Mouse (Mus musculus) lung, postnatal 0 days (tissue): ENCODE measurements at regions not wholly inside any gene's neighbourhood (a gene's known extent, or its start where the extent isn't known, plus 50 kb on each side); places are given as distances from the start of the nearest gene placed in this dataset.

Experiments
- ATAC-seq: fragments of 200-750 bp; cut with Nextera tagmentation; 2 replicates; pipeline ENCODE4 v1.8.0; 2017; ENCODE audit warnings: moderate library complexity
- DNase-seq: peaks from one replicate; pipeline ENCODE4 v3.0.0-alpha.2; 2016; ENCODE audit warnings: low spot score
- H3K27ac ChIP-seq: fragments of 300-500 bp; sonication (generic); 2 replicates; pipeline ENCODE4 v1.5.1; 2014; ENCODE audit warnings: antibody characterized with exemption, mild to moderate bottlenecking, low read length, mixed read lengths
- H3K27me3 ChIP-seq: fragments of 300-500 bp; sonication (generic); replicated peaks from 2 replicates; pipeline ENCODE4 v1.6.1; 2014; ENCODE audit warnings: low read length, mixed read lengths; ENCODE audit not compliant: insufficient read depth
- H3K36me3 ChIP-seq: fragments of 300-500 bp; sonication (generic); 2 replicates; pipeline ENCODE4 v1.6.1; 2014; ENCODE audit warnings: low read length, mixed read lengths; ENCODE audit not compliant: insufficient read depth
- H3K4me1 ChIP-seq: fragments of 300-500 bp; sonication (generic); 2 replicates; pipeline ENCODE4 v1.6.1; 2014; ENCODE audit warnings: antibody characterized with exemption, low read depth, low read length, mixed read lengths; ENCODE audit not compliant: insufficient read depth
- H3K4me2 ChIP-seq: fragments of 300-500 bp; sonication (generic); replicated peaks from 2 replicates; pipeline ENCODE4 v1.6.1; 2014; ENCODE audit warnings: low read depth, mild to moderate bottlenecking, low read length, moderate library complexity, mixed read lengths
- H3K4me3 ChIP-seq: fragments of 300-500 bp; sonication (generic); 2 replicates; pipeline ENCODE4 v1.5.1; 2014; ENCODE audit warnings: low read depth, low read length
- H3K9ac ChIP-seq: fragments of 300-500 bp; sonication (generic); replicated peaks from 2 replicates; pipeline ENCODE4 v1.6.1; 2014; ENCODE audit warnings: low read depth, mild to moderate bottlenecking
- H3K9me3 ChIP-seq: fragments of 300-500 bp; sonication (generic); 2 replicates; pipeline ENCODE4 v1.6.1; 2016; ENCODE audit warnings: low read length, mixed read lengths
- CTCF ChIP-seq: IDR thresholded peaks from 2 replicates; pipeline ENCODE4 v1.5.1; 2016; ENCODE audit warnings: antibody characterized with exemption, mild to moderate bottlenecking
- EP300 ChIP-seq: IDR thresholded peaks from 2 replicates; pipeline ENCODE4 v1.6.1; 2016; ENCODE audit warnings: antibody characterized with exemption, mild to moderate bottlenecking, control low read depth
- WGBS: fragments of 180-500 bp; shearing (Covaris S2); extraction: QIAGEN DNeasy Blood & Tissue Kit; methylation state at CpG from one replicate; pipeline ENCODE4 v1.1.7; 2014; 5-methylcytosine and 5-hydroxymethylcytosine counted together

DNA sequence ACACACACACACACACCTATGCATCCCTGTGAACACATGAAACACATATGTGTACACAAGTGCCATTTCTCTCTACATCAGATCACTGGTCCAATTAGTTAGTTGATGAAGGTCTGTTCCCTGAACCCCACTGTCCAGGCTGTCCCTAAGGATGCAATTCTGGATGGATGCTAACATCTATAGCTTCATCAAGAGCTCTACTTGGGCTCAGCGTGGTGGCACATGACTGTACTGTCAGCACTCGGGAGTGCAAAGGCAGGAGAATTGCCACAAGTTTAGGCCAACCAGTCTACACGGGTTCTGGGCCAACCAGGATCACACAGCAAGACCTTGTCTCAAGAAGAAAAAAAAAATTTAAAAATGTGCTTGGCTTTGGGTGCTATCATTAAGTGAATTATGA, 55.9 kb upstream of the 1110032F04Rik start:
- TF ChIP-seq CTCF (no peak), EP300 (no peak)
- Histone ChIP-seq H3K9me3 (no peaks in the 10 kb centered on the region), H3K9ac (no peak overlapping the region), H3K4me3 (no peak overlapping the region), H3K4me1 (no peaks in the 10 kb centered on the region), H3K36me3 (no peaks in the 10 kb centered on the region), H3K4me2 (no peak overlapping the region), H3K27ac (no peak overlapping the region), H3K27me3 (no peaks in the 10 kb centered on the region)
- DNase-seq (no peak), ATAC-seq (no peak)
- 74% methylated on average over 3 of the region's 3 CpGs for WGBS

DNA sequence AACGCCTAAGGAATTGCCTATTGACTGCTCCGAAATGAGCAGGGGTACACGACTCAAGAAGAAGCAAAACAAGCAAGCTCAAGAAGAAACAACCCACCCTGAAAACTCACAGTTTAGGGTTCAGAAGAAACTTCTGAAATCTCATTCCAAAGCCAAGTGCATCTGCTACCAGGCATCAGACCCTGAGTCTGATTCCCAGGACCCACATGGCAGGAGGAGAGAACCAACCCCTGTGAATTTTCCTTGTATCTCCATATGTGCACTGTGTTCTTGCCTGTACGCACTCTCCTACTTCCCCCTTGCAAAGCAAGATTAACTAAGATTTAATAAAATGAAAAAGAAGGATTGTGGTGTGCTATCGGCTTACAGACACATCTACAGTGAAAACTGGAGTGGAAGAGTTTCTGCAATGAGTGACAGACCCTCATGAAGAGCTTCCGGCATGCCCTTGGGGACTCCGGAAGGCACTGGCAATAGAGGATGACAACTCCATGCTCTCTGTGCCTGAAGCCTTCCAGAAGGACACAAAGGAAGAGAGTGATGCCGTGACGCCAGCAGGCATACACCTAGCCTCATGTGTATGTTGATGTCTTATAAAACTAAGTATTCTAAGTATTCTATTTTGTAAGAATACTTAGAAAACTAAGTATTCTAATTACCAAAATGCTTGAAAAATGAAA, 55.2 kb upstream of the 1110032F04Rik start:
- H3K27ac ChIP-seq: no peak overlapping the region
- no peak for ATAC-seq
- H3K9ac ChIP-seq: no peak overlapping the region
- no peak overlapping the region for H3K4me2 ChIP-seq
- no peaks in the 10 kb centered on the region for H3K4me1 ChIP-seq
- no peak overlapping the region for H3K4me3 ChIP-seq
- H3K27me3 ChIP-seq: no peaks in the 10 kb centered on the region
- no peaks in the 10 kb centered on the region for H3K36me3 ChIP-seq
- DNase-seq: no peak
- 84% methylated on average over 9 of the region's 9 CpGs for WGBS
- TF ChIP-seq EP300 (no peak), CTCF (no peak)
- H3K9me3 ChIP-seq: no peaks in the 10 kb centered on the region

DNA sequence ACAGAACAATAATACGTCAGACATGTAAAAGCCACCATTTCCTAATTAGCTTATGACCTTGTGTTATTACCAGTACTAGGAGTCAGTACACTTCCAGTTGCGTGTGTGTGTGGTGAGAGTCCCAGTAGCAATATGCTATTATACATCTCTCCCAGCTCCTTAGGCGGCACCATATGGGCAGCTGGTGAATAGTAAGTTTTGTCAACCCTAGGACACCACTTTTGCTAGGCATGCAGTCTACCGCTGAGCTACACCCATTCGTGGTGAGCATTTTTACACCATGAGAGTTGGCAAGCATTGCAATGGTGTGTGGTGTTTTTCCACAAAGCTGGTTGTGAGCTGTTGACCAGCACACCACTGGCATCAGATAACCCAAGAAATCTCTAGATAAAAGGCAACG, 53.8 kb upstream of the 1110032F04Rik start:
- H3K9me3 ChIP-seq: no peaks in the 10 kb centered on the region
- H3K4me1 ChIP-seq: no peaks in the 10 kb centered on the region
- H3K4me3 ChIP-seq: no peak overlapping the region
- no peak overlapping the region for H3K9ac ChIP-seq
- no peaks in the 10 kb centered on the region for H3K36me3 ChIP-seq
- no peaks in the 10 kb centered on the region for H3K27me3 ChIP-seq
- no peak overlapping the region for H3K27ac ChIP-seq
- 86% methylated on average over 6 of the region's 6 CpGs for WGBS
- TF ChIP-seq EP300: no peak
- no peak for TF ChIP-seq CTCF
- no peak for ATAC-seq
- no peak for DNase-seq
- H3K4me2 ChIP-seq: no peak overlapping the region

DNA sequence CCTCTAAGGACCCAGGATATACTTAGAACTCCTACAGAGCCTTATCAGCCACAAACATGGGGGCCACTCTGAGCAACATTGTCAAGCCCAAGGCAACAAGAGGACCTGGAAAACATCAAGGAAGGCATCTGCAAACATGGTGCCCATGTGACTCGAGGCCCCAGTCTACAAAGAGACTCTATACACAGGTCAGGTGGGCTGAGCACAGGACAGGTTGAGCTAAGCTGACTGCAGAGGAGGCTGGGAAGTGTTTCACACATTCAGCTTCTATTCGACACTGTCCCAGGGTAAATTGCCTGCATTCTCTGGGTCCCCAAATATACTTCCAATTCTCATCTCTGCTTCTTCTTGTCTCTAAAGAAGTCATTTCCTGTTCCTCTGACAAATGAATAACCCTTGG, 52.1 kb upstream of the 1110032F04Rik start:
- 59% methylated on average over 2 of the region's 2 CpGs for WGBS
- Histone ChIP-seq H3K9ac (no peak overlapping the region), H3K4me1 (no peaks in the 10 kb centered on the region), H3K36me3 (no peaks in the 10 kb centered on the region), H3K4me3 (no peak overlapping the region), H3K4me2 (no peak overlapping the region), H3K9me3 (no peaks in the 10 kb centered on the region), H3K27ac (no peak overlapping the region), H3K27me3 (no peaks in the 10 kb centered on the region)
- ATAC-seq (no peak), DNase-seq (no peak)
- TF ChIP-seq EP300 (no peak), CTCF (no peak)
